Mouse (Mus musculus): ENCODE measurements around the gene Vax2.

GRCm38 (mm10) chr6:83744126-83744525 lies 33.1 kb downstream of the Vax2 start:
- TF ChIP-seq ZNF384 (IDR thresholded peaks at IDR 0.05; ENCODE audit: low read depth, low read length): no peak
- no peak for TF ChIP-seq CHD2 (IDR thresholded peaks at IDR 0.05; ENCODE audit: low read depth, low read length)

Measured in ES-E14 (cell line).